Mouse (Mus musculus): ENCODE measurements around the gene Zfp101. TPM values are rescaled to one million over a fixed set of nuclear protein-coding genes. Genes with fewer than 3 reads are reported as not detected.

The Zfp101 gene
- polyA plus RNA-seq, 1 experiment from 2014 or later, result 6.8 TPM

DNA sequence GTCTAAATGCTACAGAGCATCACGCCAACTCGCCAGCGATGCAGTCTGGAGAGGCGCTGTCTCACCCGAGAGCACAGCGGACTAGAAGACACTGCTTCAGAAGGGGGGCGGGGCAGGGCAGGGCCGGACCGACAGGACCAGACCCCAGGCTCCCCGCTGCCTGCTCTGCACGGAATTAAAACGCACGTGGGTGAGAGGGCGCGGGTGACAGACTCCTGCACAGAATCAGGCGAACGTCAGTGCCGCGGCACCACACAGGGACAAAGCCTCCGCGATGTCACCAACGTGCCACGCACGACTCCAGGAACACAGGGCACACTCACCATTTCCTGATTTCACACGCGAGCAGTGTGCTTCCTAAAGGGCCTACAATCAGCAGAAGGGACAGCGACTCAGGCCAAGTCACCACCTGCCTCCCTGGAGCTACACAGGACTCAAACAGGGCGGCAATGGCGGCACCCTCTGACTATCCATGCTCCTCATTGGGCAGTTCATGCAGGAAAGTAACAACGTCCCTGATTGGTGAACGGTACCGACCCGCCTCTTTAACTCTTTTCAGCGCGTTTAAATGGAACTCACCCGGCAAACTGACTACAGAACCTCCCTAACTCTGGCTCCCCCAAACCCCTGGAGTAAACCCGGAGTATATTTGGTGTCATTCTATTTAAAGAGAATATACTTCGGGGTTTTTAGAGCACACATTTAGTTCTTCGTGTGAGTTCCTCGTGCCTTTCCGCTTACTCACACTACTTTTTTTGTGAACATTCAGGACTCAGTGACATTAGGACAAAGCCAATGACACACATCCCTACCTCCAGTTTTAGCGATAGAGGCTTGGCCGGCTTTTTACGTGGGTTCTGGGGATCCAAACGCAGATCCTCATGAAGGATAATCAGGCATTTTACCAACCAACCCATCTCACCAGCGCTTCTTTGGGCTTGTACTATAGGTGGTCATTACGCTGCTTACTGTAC, 35.7 kb downstream of the Zfp101 start, which contains the start of gene Zfp81:
Gene Zfp81, minus strand, starts transcription at position 468 of the 974 bp plus-strand sequence.
- 4% methylated on average over 47 of the region's 47 CpGs for WGBS (ENCODE audit: insufficient replicate concordance)
- peak within 1 kb of the TSS; percentile 86 for H3K9ac ChIP-seq (ENCODE audit: low read depth, low read length)
- no peaks in the 10 kb centered on the region for H3K36me3 ChIP-seq (ENCODE audit: control insufficient read depth, insufficient read depth)
- peak within 1 kb of the TSS; percentile 92 for H3K4me3 ChIP-seq (ENCODE audit: low read depth, low read length)
- H3K27me3 ChIP-seq (ENCODE audit: control insufficient read depth, insufficient read depth, low read depth, low read length), result no peaks in the 10 kb centered on the region
- ATAC-seq (ENCODE audit: low read depth), result peak; percentile 100
- H3K27ac ChIP-seq (ENCODE audit: low read length), result peak within 1 kb of the TSS; percentile 80
- H3K4me1 ChIP-seq (ENCODE audit: control insufficient read depth, low read depth, low read length), result peaks cover 7% of the 10 kb centered on the region
- peak within 1 kb of the TSS; percentile 82 for H3K4me2 ChIP-seq (ENCODE audit: low read depth, low read length)
- no peaks in the 10 kb centered on the region for H3K9me3 ChIP-seq (replicated peaks; ENCODE audit: control insufficient read depth, low read length)

GRCm38 (mm10) chr17:33352981-33353380, 41.5 kb downstream of the Zfp101 start:
- H3K9me3 ChIP-seq (replicated peaks; ENCODE audit: control insufficient read depth, low read length), result no peaks in the 10 kb centered on the region
- H3K4me1 ChIP-seq (ENCODE audit: control insufficient read depth, low read depth, low read length), result peaks cover 4% of the 10 kb centered on the region
- no peak overlapping the region for H3K27ac ChIP-seq (ENCODE audit: low read length)
- no peak overlapping the region for H3K4me3 ChIP-seq (ENCODE audit: low read depth, low read length)
- no peaks in the 10 kb centered on the region for H3K36me3 ChIP-seq (ENCODE audit: control insufficient read depth, insufficient read depth)
- no peak overlapping the region for H3K9ac ChIP-seq (ENCODE audit: low read depth, low read length)
- 0 out of 2 replicates have a peak, but pooled peaks have one; percentile 39 for ATAC-seq (ENCODE audit: low read depth)
- 59% methylated on average over 1 of the region's 1 CpGs for WGBS (ENCODE audit: insufficient replicate concordance)
- H3K4me2 ChIP-seq (ENCODE audit: low read depth, low read length), result no peak overlapping the region
- no peaks in the 10 kb centered on the region for H3K27me3 ChIP-seq (ENCODE audit: control insufficient read depth, insufficient read depth, low read depth, low read length)

Other genes starting within 250 kb of the Zfp101 start
- not detected in 2 replicates for gene Olfr55, start 226.2 kb downstream of the Zfp101 start, polyA plus RNA-seq (2015; fragmentation: Nextera tagmentation; extraction: Ambion mirVana)
- gene Olfr239, start 203.3 kb downstream of the Zfp101 start, polyA plus RNA-seq (2015; fragmentation: Nextera tagmentation; extraction: Ambion mirVana), result not detected in 2 replicates
- gene Olfr1564, start 173.0 kb downstream of the Zfp101 start, polyA plus RNA-seq (2015; fragmentation: Nextera tagmentation; extraction: Ambion mirVana), result 0.01 TPM in 1 of 2 replicates, not detected in the other
- 4.0 and 4.2 TPM in 2 replicates for gene Zfp955a, start 139.5 kb downstream of the Zfp101 start, polyA plus RNA-seq (2015; fragmentation: Nextera tagmentation; extraction: Ambion mirVana)
- gene Olfr63, start 130.0 kb downstream of the Zfp101 start, polyA plus RNA-seq (2015; fragmentation: Nextera tagmentation; extraction: Ambion mirVana), result not detected in 2 replicates
- 2.6 and 3.3 TPM in 2 replicates for gene Zfp955b, start 105.1 kb downstream of the Zfp101 start, polyA plus RNA-seq (2015; fragmentation: Nextera tagmentation; extraction: Ambion mirVana)
- gene Zfp81, start 35.8 kb downstream of the Zfp101 start, polyA plus RNA-seq (2015; fragmentation: Nextera tagmentation; extraction: Ambion mirVana), result 2.1 and 2.3 TPM in 2 replicates
- not detected in 2 replicates for gene Actl9, start 38.3 kb upstream of the Zfp101 start, polyA plus RNA-seq (2015; fragmentation: Nextera tagmentation; extraction: Ambion mirVana)
- gene Adamts10, start 129.6 kb upstream of the Zfp101 start, polyA plus RNA-seq (2015; fragmentation: Nextera tagmentation; extraction: Ambion mirVana), result 5.1 and 6.6 TPM in 2 replicates
- 11.2 and 12.7 TPM in 2 replicates for gene Myo1f, start 161.1 kb upstream of the Zfp101 start, polyA plus RNA-seq (2015; fragmentation: Nextera tagmentation; extraction: Ambion mirVana)
- 14.4 and 17.9 TPM in 2 replicates for gene Zfp414, start 234.4 kb upstream of the Zfp101 start, polyA plus RNA-seq (2015; fragmentation: Nextera tagmentation; extraction: Ambion mirVana)
- gene Pram1, start 243.4 kb upstream of the Zfp101 start, polyA plus RNA-seq (2015; fragmentation: Nextera tagmentation; extraction: Ambion mirVana), result 4.0 and 5.6 TPM in 2 replicates